Mouse (Mus musculus) cerebellum, adult 2 months (tissue): ENCODE measurements around the gene Olfr1392. TPM values are rescaled to one million over a fixed set of nuclear protein-coding genes. Genes with fewer than 3 reads are reported as not detected.

Experiments used
- DNase-seq, 2 experiments: peaks; one replicate each; pipeline ENCODE4 v3.0.0; 2021
- H3K27ac ChIP-seq: fragments of 200-500 bp; 2 replicates; pipeline ENCODE4 v1.5.1; 2012; ENCODE audit warnings: low read length, control low read depth, inconsistent platforms; ENCODE audit not compliant: insufficient read depth
- H3K27me3 ChIP-seq: fragments of 200-500 bp; 2 replicates; pipeline ENCODE4 v1.6.1; 2012; ENCODE audit warnings: inconsistent platforms, mild to moderate bottlenecking, low read length, moderate library complexity; ENCODE audit not compliant: control insufficient read depth, insufficient read depth
- H3K4me1 ChIP-seq: fragments of 200-500 bp; 2 replicates; pipeline ENCODE4 v1.6.1; 2011; ENCODE audit warnings: low read length; ENCODE audit not compliant: control insufficient read depth, insufficient read depth
- H3K4me3 ChIP-seq: fragments of 200-500 bp; replicated peaks from 2 replicates; pipeline ENCODE3; 2011; ENCODE audit warnings: mild to moderate bottlenecking, low read depth, low read length, control low read depth; ENCODE audit not compliant: insufficient read depth
- CTCF ChIP-seq: fragments of 200-500 bp; IDR thresholded peaks from 2 replicates; pipeline ENCODE4 v1.5.1; 2011; ENCODE audit warnings: low read depth, mild to moderate bottlenecking, control low read depth, low read length, moderate library complexity, borderline replicate concordance; ENCODE audit not compliant: insufficient read depth
- POLR2A ChIP-seq: fragments of 200-500 bp; IDR thresholded peaks from 2 replicates; pipeline ENCODE4 v1.6.1; 2011; ENCODE audit warnings: low read length, control low read depth, borderline replicate concordance; ENCODE audit not compliant: insufficient read depth
- WGBS: fragments of 180-500 bp; shearing (Covaris S2); methylation state at CpG from one replicate; pipeline ENCODE4 v1.1.7; 2018; 5-methylcytosine and 5-hydroxymethylcytosine counted together
- polyA plus RNA-seq: library from polyadenylated mRNA; depleted of rRNA; stranded (reverse); fragments of >200 nt; gene quantifications from 2 replicates; pipeline ENCODE4 v1.2.3, GENCODE M21; 2012

Olfr1392 gene
- polyA plus RNA-seq, 1 experiment = 0.15 TPM

GRCm38 (mm10) chr11:49260598-49261312, 24.3 kb upstream of the Olfr1392 start:
- no peak for DNase-seq
- H3K27ac ChIP-seq = no peak overlapping the region
- 66% methylated on average over 21 of the region's 21 CpGs for WGBS
- H3K4me1 ChIP-seq = 0 out of 2 replicates have a peak, but pooled peaks cover 5% of the 10 kb centered on the region
- H3K4me3 ChIP-seq = no peak overlapping the region
- H3K27me3 ChIP-seq = no peaks in the 10 kb centered on the region
- TF ChIP-seq CTCF (no peak), POLR2A (no peak)

- DNase-seq = no peak
- no peak overlapping the region for H3K4me3 ChIP-seq
- no peak overlapping the region for H3K27ac ChIP-seq
- TF ChIP-seq CTCF = no peak
- no peak for TF ChIP-seq POLR2A
- H3K4me1 ChIP-seq = 0 out of 2 replicates have a peak, but pooled peaks cover 5% of the 10 kb centered on the region
- no peaks in the 10 kb centered on the region for H3K27me3 ChIP-seq
- 75% methylated on average over 14 of the region's 14 CpGs for WGBS
Observed at GRCm38 (mm10) chr11:49261313-49261855, 23.7 kb upstream of the Olfr1392 start.

- no peak for TF ChIP-seq CTCF
- TF ChIP-seq POLR2A = no peak
- no peak overlapping the region for H3K27ac ChIP-seq
- no peaks in the 10 kb centered on the region for H3K27me3 ChIP-seq
- H3K4me1 ChIP-seq = 0 out of 2 replicates have a peak, but pooled peaks cover 5% of the 10 kb centered on the region
- 59% methylated on average over 5 of the region's 5 CpGs for WGBS
- DNase-seq = no peak
- H3K4me3 ChIP-seq = no peak overlapping the region
Observed at GRCm38 (mm10) chr11:49262286-49262685, 22.8 kb upstream of the Olfr1392 start.

- no peak for DNase-seq
- Histone ChIP-seq H3K4me1 (0 out of 2 replicates have a peak, but pooled peaks cover 5% of the 10 kb centered on the region), H3K27ac (no peak overlapping the region), H3K4me3 (no peak overlapping the region), H3K27me3 (no peaks in the 10 kb centered on the region)
- no peak for TF ChIP-seq CTCF
- no peak for TF ChIP-seq POLR2A
- WGBS = 46% methylated on average over 6 of the region's 6 CpGs
Observed at GRCm38 (mm10) chr11:49263149-49263548, 21.9 kb upstream of the Olfr1392 start.

- no peak for DNase-seq
- Histone ChIP-seq H3K4me1 (0 out of 2 replicates have a peak, but pooled peaks cover 5% of the 10 kb centered on the region), H3K4me3 (no peak overlapping the region), H3K27ac (no peak overlapping the region), H3K27me3 (no peaks in the 10 kb centered on the region)
- TF ChIP-seq CTCF (no peak), POLR2A (no peak)
- 89% methylated on average over 7 of the region's 7 CpGs for WGBS
Observed at GRCm38 (mm10) chr11:49264081-49264480, 21.0 kb upstream of the Olfr1392 start.

- Histone ChIP-seq H3K27ac (no peak overlapping the region), H3K4me3 (no peak overlapping the region), H3K27me3 (no peaks in the 10 kb centered on the region), H3K4me1 (0 out of 2 replicates have a peak, but pooled peaks cover 5% of the 10 kb centered on the region)
- 78% methylated on average over 11 of the region's 11 CpGs for WGBS
- no peak for TF ChIP-seq CTCF
- no peak for TF ChIP-seq POLR2A
- DNase-seq = no peak
Observed at GRCm38 (mm10) chr11:49264622-49265021, 20.5 kb upstream of the Olfr1392 start.

- no peak for DNase-seq
- Histone ChIP-seq H3K4me1 (0 out of 2 replicates have a peak, but pooled peaks cover 5% of the 10 kb centered on the region), H3K27ac (no peak overlapping the region), H3K4me3 (no peak overlapping the region), H3K27me3 (no peaks in the 10 kb centered on the region)
- TF ChIP-seq CTCF (no peak), POLR2A (no peak)
- 37% methylated on average over 8 of the region's 8 CpGs for WGBS
Observed at GRCm38 (mm10) chr11:49265101-49265500, 20.0 kb upstream of the Olfr1392 start.

GRCm38 (mm10) chr11:49266671-49267070, 18.4 kb upstream of the Olfr1392 start:
- Histone ChIP-seq H3K4me1 (0 out of 2 replicates have a peak, but pooled peaks cover 5% of the 10 kb centered on the region), H3K27ac (no peak overlapping the region), H3K4me3 (no peak overlapping the region), H3K27me3 (no peaks in the 10 kb centered on the region)
- no peak for DNase-seq
- no peak for TF ChIP-seq CTCF
- no peak for TF ChIP-seq POLR2A
- 85% methylated on average over 6 of the region's 6 CpGs for WGBS
